Mouse (Mus musculus) retina, postnatal 7 days (tissue): ENCODE data around the gene Alg5.

Experiments
- DNase-seq: peaks from one replicate; pipeline ENCODE4 v3.0.0-alpha.2; 2012; ENCODE audit warnings: low read depth, low spot score

Alg5 gene

GRCm38 (mm10) chr3:54791822-54792677 lies 56.7 kb downstream of the Alg5 start:
- no peak for DNase-seq

- DNase-seq, result no peak
Measured at GRCm38 (mm10) chr3:54793762-54794161, 58.4 kb downstream of the Alg5 start.

- no peak for DNase-seq
Measured at GRCm38 (mm10) chr3:54795379-54795778, 60.0 kb downstream of the Alg5 start.

- DNase-seq, result no peak
Measured at GRCm38 (mm10) chr3:54795806-54796205, 60.5 kb downstream of the Alg5 start.

GRCm38 (mm10) chr3:54797211-54797610 lies 61.9 kb downstream of the Alg5 start:
- DNase-seq, result peak; percentile 23
